In genomic region chr11:84729189-84729588, GRCm38 (mm10) we compare ENCODE assay signal across 7 mouse cellular contexts.
A peak's percentile ranks its signal among the peaks of the same experiment; 100 is the strongest.
DNase-seq lines count a peak whose midpoint lies in the region.

No protein-coding gene starts in this region.

- peak; percentile 27 for DNase-seq in thymus, postnatal 14 days
- DNase-seq in thymus, postnatal 36 days: no peak
- DNase-seq in adrenal gland, postnatal 36 days: peak; percentile 52 to 63
- DNase-seq in kidney, postnatal 36 days: peak; percentile 49 to 76
- DNase-seq in ovary, postnatal 36 days (ENCODE audit: low spot score): peak; percentile 55
- no peak for DNase-seq in urinary bladder, postnatal 4 days (ENCODE audit: low spot score in 2 of 2)
- DNase-seq in left cerebral cortex, adult 11 months (ENCODE audit: low spot score): no peak

Comparison
In these comparisons a context has a peak if more than half of its experiments do, and no peak if none do; other contexts are left out.
1. DNase-seq: peak in thymus, postnatal 14 days (single experiment), adrenal gland, postnatal 36 days (2 of 2), kidney, postnatal 36 days (2 of 2) and ovary, postnatal 36 days (single experiment); none in thymus, postnatal 36 days (0 of 2), urinary bladder, postnatal 4 days (0 of 2) and left cerebral cortex, adult 11 months (single experiment).